Mouse (Mus musculus) regulatory T cell (primary cell): ENCODE measurements around the gene Zfp709.
"Not testable (repeated sequence)": the region's sequence is repeated elsewhere in the genome, so short reads cannot be mapped to it uniquely, and the experiment has no call there.

Experiments
- in situ Hi-C: fragments of 300-600 bp; cut with MboI, MseI; formaldehyde crosslinking; loops from one replicate; pipeline ENCODE4 v1.15.1; 2025; ENCODE audit warnings: high pct_unique_total_duplicates

Zfp709 gene

DNA sequence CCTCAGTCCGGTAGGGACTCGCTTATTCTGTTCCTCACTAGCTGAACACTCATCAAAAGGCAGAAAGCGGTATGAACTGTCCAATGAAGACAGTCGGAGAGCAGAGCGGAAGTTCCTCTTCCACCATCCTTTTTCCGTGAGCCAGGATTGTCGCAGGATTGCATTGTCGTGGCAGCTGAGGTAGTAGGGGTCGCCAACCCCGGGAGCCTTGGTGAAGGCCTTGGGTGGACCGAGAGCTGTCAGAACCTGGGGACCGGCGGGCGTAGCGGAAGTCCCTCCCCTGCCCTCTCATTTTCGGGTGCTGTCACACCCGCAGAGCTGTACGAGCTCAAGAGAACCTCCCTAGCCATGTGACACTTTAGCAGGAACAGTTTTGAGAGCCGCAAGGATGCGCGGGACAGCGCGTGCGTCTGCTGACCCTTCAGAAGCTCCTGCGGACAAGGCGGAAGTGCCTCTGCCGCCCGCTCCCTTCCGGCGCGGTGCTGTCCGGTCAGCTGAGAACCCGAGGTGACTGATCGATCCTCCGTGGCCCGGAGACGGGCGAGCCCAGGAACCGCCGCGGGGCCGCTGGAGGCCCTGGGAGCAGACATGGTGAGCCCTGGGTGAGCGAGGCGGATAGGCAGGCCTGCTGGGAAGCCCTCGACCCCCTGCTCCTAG lies at the start of gene Zfp709:
Gene Zfp709 (plus strand): TSS at position 402 of the 657 bp plus-strand sequence.
- in situ Hi-C loops: loop anchor here (10.0 kb wide), 2 partner anchors 63 to 143 kb away; no protein-coding TSS in a partner anchor

DNA sequence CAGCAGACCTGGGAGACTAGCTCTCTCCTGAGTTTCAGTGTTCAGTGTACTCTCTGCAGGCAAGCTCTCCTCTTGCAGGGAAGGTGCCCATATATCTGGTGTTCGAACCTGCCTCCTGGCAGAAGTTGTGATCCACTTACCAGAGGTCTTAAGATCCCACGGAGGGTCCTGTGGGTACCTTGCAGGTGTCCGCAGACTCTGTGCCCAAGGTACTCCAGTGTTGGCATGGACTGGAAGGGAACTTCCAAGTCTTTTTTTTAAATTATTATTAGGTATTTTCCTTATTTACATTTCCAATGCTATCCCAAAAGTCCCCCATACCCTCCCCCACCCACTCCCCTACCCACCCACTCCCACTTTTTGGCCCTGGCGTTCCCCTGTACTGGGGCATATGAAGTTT lies 43.6 kb upstream of the Zfp709 start:
- in situ Hi-C loops: loop anchor here (10.0 kb wide), 1 partner anchor 807 kb away; the partner anchor contains the start of gene Nwd1

DNA sequence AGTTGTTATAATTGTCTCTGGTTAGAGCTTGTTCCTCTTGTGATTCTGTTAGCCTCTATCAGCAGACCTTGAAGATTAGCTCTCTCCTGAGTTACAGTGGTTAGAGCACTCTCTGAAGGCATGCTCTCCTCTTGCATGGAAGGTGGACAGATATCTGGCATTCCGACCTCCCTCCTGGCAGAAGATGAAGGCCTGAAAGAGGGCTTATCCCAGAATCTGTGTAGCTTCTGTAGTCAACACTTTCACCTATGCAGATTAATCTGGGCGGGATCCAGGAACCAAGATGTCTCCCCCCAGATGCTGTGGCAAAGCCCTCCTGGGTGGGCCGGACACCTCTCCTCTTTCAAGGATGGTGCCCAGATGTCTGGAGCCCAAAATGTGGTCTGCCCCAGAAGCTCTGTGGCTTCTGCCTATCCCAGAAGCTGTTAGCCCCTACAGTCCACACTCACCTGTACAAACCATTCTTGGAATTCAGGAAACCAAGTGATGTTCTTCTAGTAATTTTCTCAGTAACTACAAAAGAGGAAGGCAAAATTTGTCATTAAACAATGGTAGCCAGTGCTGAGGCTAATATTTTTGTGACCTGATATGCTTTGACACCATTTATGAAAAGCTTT lies 40.5 kb upstream of the Zfp709 start:
- in situ Hi-C loops: not testable (repeated sequence)

DNA sequence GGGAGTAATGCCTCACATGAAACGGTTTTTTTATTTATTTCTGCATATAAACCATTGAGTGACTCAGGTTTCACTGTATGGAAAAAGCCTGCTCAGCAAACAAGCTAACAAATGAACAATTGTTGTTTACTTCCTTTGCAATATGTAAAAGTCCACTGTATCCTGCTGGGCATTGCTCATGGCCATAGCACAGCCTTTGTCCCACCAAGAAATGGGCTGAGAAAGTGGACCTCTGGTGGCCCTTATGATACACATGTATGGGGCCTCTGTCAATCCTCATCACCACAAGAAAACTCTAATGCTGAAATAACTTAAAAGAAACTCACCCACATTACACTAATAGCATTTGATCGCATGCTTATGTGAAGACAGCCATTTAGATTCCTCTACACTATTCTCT lies 39.3 kb upstream of the Zfp709 start:
- in situ Hi-C loops: not testable (repeated sequence)

DNA sequence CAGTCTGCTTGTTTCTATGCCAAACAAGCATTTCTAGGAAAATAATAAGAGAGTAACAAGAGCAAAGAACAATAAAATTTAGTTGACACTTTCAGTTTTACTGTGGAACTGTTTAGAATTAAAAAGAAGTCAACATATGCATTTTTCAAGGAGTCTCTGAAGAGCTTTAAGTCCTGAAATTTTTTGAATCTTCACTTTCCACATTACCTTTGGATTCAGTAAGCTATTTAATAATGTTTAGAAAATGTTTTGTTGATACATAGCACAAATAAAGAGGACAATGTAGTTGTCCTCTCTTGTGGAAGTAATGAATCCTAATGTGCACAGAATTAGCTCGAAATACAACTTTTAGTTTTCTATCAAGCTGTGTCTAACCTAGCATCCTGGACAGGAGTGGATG lies 37.4 kb upstream of the Zfp709 start:
- in situ Hi-C loops: not testable (repeated sequence)

DNA sequence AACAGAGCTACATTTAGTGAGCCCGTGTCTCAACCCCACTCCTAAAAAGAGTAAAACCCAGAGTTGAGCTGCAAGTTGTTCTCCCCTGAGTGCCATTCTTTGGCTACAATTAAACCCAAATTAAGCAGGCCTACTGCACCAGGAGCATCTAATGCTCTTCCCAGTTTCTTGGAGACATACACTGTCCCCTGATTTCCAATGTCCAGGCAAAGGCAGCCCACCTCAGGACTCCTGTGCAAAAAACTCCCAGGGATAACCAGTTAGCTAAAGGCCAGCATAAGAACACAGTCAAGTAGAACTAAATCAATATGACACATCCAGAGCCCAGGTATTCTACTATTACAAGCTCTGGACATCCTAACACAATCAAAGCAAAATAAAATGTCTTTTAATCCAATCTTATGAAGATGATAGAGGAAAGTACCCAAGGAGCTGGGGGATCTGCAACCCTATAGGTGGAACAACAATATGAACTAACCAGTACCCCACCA lies 35.8 kb upstream of the Zfp709 start:
- in situ Hi-C loops: not testable (repeated sequence)

DNA sequence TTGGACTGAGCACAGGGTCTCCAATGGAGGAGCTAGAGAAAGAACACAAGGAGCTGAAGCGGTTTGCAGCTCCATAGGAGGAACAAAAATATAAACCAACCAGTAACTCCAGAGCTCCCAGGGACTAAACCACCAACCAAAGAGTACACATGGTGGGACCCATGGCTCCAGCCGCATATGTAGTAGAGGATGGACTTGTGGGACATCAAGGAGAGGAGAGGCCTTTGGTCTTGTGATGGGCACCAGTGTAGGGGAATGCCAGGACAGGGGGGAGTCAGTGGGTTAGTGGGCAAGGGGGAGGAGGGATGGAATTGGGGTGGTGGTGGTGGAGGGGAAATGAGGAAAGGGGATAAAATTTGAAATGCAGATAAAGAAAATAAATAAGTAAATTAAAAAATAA lies 35.1 kb upstream of the Zfp709 start:
- in situ Hi-C loops: not testable (repeated sequence)

DNA sequence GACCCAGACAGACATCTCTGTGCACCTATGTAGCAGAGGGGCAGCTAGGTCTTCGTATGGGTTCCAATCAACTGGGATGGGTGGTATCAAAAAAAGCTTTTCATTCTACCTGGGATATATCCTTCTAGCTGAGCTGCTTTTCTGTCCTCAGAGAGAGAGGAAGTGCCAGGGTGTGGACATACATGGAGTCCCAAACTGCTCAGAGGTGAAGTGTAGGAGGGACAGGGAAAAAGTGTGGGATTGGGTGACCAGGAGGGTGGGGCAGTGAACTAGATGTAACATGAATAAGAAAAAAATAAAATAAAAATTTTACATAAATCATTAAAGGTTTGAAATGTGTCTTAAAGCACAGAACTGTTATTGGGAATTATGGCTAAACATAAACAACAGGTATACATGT lies 30.8 kb upstream of the Zfp709 start:
- in situ Hi-C loops: not testable (repeated sequence)

DNA sequence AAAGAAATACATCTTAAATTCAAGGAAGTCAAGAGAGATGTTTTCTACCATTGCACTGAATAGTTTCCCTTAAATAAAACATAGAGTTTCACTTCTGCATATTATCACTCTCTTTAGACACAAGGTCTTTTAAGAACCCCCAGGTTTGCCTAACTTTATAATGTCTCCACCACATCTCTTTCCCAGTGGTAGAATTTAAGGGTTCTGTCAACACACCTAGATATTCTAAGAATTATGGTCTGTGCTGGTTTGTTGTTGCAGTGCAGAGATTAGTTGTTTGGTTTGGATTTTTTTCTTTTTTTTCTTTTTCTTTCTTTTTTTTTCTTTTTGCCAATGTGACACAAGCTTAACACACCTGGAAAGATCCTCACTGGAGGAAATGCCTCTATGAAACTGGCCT lies 28.5 kb upstream of the Zfp709 start:
- in situ Hi-C loops: not testable (repeated sequence)

DNA sequence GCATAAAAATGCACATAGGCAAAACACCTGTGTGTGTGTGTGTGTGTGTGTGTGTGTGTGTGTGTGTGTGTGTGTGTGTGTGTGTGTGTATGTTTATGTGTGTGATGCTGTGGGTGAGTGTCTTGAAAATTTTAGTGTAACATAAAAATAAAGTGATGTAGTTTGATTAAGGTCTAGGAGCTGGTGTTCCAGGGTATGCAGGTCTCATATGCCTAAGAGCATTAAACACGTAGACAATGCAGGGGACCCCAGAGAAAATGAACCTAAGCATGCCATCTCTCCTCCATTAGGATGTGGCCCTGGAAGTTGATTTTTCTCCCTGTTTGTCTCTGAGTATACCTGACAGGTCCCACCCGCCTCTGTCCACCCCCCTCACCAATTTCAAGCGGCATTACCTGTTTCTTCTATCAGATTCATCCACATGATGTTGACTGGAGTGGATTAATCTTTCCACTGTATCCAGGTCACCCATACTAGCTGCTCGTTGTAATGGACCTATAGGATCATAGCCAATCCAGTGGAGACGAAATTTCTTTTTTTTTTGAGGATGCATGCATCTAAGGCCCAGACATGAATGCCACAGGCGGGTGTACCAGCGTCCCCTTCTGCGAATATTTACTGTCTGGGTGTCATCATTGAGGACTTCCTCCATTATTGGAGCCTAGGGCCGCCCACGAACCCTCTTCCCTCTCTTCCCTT lies 25.0 kb upstream of the Zfp709 start:
- in situ Hi-C loops: loop anchor here (5.0 kb wide), 2 partner anchors 44 to 724 kb away; no protein-coding TSS in a partner anchor

DNA sequence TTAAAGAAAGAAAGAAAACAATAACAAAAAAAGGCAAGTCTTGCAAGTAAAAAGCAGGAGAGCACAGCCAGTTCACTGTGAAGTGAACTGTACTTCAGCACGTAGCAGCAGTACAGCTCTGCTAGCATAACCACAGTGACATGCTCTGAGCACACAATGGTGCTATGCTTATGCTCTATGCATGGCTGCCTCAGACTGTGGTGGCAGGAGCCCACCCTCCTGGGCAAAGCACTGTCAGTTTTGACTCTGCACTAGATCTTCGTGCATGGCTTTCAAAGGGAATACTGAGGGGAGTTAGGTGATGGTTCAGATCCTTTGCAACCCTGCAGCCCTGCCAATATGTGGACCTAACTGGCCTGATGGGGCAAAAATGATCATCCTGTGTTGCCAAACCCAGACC lies 24.5 kb upstream of the Zfp709 start:
- in situ Hi-C loops: loop anchor here (5.0 kb wide), 2 partner anchors 45 to 725 kb away; no protein-coding TSS in a partner anchor

DNA sequence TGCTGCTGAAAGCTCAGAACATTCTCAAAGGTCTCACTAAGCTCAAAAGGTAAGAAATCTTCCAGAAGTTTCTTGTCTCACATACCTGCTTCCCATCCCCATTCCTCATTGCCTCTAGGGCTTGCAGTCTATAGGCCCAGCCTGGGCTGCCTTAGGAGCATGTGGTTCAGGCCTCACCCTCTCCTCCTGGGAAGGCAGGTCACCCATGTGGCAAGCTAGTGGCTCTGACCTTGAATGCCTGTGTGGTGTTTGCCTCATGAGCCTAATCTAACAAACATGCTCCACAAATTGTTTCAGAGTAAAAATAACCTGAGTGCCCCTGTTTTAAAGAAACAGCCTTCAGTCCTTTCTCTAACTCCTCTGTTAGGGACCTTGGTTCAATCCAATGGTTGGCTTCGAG lies 20.3 kb upstream of the Zfp709 start:
- in situ Hi-C loops: not testable (repeated sequence)

DNA sequence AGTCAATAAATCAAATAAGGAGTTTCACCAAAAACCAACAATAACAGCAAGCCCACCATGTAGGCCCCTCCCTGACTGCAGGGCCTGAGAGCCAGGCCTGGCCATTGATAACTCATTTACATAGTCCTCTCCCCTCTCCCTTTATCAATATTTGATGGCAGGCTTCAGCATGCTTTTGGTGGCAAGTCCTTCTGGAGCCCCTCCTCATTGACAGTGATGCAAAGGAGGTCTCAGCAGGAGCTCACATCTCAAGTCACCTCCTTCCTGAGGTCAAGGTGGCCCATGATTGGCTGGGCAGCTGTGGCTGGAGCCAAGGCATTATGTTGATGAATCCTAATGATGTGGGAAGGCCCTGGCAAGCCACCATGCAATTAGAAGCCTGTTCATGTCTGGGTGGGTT lies 19.8 kb upstream of the Zfp709 start:
- in situ Hi-C loops: not testable (repeated sequence)

DNA sequence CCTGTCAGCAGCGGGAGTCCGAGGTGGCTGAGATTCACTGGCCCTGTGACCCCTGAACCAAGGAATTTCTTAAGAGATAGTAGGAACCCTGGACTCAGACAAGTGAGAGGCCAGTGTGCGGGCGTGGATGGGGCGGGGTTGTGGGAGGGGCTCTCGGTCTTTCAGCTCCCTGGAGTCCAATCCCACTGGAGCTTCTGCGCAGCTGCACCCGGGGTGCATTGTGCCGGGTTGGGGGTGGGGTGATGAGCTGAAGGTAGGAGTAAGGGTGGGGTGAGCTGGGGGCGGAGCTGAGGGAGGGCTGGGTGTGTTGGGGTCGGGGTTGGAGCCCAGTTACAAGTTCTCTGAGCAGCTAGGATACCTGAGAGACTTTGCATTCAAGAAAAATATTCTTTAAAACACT lies 18.8 kb downstream of the Zfp709 start:
- in situ Hi-C loops: loop anchor here (5.0 kb wide), 1 partner anchor 873 kb away; no protein-coding TSS in a partner anchor

DNA sequence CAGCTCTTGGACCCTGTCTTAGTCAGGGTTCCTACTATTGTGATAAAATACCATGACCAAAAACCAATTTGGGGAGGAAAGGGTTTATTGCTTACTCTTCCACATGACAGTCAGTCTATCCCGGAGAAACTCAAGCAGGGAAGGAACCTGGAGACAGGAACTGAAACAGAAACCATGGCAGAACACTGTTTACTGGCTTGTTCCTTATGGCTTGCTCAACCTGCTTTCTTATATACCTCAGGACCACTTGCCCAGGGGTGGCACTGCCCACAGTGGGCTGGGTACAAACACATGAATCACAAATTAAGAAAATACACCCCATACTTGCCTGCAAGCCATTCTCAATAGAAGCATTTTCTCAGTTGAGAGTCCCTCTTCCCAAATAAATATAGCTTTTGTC lies 21.3 kb downstream of the Zfp709 start:
- in situ Hi-C loops: loop anchor here (5.0 kb wide), 1 partner anchor 876 kb away; no protein-coding TSS in a partner anchor

DNA sequence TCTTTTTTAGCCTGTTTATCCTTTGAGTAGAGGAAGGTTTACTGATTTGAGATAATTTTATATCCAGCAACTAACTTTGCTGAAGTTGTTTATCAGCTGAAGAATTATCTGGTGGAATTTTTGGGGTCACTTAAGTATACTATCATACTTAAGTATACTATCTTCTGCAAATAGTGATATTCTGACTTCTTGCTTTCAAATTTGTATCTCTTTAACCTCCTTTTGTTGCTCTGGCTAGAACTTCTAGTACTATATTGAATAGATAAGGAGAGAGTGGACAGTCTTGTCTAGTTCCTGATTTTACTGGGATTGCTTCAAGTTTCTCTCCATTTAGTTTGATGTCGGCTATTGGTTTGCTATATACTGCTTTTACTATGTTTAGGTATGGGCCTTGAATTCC lies 25.0 kb downstream of the Zfp709 start:
- in situ Hi-C loops: no loop called here

DNA sequence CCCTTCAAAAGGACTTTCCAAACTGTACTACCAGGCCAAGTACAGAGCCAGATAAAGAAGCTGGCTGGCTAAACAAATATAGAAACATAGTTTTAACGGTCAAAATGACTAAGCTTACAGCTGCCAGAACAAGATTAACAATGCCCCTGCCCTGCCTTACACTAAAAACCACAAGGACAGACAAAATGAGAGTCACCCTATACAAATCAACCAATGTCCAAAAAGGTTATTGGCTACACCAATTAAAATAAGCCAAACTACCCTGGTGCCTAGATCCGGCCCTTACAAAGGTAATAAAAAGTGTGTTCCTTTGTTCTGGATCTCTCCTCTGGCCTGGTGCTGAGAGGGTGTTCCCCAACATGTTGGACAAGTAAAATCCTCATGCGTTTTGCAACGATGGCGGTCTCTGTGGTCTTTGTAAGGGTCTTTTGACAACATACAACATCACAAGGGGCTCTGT lies 26.0 kb downstream of the Zfp709 start:
- in situ Hi-C loops: no loop called here

DNA sequence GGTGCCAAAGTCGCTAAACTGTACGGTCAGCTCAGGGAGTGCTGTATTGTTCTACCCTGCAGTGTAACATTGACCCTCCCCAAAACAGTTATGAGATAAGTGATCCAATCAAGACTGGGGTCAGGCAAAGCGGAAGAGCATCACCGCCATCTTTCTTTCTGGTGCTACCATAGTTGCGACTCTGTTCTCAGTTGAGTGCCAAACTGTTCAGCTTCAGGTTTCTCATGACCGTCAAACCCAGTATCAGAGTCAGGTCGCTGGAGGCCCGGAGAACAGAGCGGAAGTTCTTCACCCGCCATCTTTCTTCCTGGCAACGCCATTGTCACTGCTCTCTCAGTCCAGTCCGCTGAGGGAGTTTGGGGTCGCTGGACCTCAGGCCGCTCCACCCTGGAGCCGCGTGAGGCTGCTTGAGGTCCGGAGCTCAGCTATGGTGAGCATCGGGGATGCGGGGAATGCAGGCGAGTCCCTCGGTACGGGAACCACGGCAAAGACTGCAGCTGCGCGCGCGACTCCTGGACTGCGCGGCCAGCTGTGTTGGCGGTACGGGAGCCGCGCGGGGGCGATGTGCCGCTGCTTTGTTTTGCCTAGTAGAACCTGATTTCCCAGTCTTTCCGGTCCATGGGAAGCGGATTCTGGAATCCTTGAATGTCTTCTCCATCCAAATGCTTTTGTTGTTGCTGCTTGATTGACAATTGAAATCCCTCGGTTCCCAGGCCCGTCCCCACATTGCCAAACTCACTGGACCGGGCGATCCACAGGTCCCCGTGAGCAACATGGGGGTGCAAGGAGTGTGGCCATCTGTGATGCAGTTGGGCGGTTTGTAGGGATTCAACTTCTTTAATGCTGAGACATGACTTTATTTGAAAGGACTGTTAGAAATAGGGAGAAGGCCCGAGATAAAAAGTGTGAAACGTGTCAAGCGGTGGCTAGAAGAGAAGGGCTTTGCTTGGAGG lies 26.8 kb downstream of the Zfp709 start, which contains the start of the genes Zfp882 and Zfp617:
Gene Zfp882 (plus strand): TSS at position 300 of the 953 bp plus-strand sequence.
Gene Zfp617 (plus strand): TSS at position 327 of the 953 bp plus-strand sequence.
- in situ Hi-C loops: no loop called here

DNA sequence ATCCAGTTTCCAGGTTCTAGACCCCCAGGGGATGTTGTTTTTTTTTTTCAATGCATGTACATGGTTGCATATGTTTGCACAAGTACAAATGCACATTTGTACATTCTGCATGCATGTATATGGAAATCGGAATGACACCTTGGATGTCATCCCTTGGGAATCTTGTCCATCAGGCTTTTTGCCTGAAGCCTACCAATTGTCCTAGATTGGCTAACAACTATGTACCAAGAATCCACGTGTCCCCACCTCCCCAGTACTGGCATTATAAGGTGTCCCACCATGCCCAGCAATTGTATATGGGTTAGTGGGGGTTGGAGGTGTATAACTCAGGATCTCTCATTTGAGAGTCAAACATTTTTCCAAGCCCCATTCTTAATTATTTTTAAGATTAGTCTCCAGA lies 30.5 kb downstream of the Zfp709 start:
- in situ Hi-C loops: no loop called here

DNA sequence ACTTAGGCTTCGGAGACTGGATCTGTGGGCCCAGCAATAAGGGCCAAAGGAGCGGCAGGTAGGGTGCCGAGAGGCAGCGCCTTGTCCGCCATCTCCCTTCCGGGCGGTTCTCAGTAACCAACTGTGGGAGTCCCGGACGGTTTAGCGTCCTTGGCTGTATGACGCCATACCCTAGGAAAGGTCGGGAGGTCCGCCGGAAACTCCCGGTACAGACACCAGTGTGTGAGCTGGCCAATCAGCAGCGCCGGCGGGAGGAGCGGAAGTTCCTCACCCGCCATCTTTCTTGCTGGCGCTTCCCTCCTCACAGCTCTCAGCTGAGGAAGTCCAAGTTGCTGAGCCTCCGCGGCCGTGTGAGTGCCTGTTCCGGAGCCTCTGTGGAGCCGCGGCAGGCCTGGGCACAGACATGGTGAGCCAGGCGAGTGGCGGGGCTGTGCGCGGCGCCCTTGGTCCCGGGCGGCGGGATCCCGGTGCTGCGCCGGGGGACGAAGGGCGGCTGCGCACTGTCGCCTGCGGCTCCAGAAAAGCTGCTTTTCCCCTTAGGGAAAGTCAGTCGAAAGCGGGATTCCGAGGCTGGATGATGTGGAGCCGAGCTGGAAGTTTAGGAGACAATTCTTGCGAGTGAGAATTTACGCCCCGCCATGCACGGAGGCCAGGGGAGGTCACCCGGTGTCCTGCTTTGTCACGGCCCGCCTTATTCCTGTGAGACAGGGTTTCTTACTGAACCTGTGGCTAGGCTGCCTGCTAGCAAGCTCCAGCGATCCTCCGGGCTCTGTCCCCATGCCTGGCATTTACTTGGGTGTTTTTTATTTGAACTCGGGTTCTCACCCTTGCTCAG lies 41.0 kb downstream of the Zfp709 start:
- in situ Hi-C loops: loop anchor here (10.0 kb wide), 1 partner anchor 1028 kb away; the partner anchor contains the start of genes Rpl18a and Slc5a5
